Mouse (Mus musculus) forebrain, postnatal 0 days (tissue): ENCODE data around the gene Lpp. TPM values are rescaled to one million over a fixed set of nuclear protein-coding genes. Genes with fewer than 3 reads are reported as not detected.

Experiments used
- ATAC-seq: fragments of 200-750 bp; cut with Nextera tagmentation; 2 replicates; pipeline ENCODE4 v1.8.0; 2017; ENCODE audit warnings: mild to moderate bottlenecking, moderate library complexity
- DNase-seq: peaks from one replicate; pipeline ENCODE4 v3.0.0-alpha.2; 2015
- H3K27ac ChIP-seq: fragments of 300-500 bp; sonication (generic); 2 replicates; pipeline ENCODE4 v1.5.1; 2014; ENCODE audit warnings: low read depth, mild to moderate bottlenecking, antibody characterized with exemption, low read length, moderate library complexity, mixed read lengths
- H3K27me3 ChIP-seq: fragments of 300-500 bp; sonication (generic); 2 replicates; pipeline ENCODE4 v1.6.1; 2014; ENCODE audit warnings: mild to moderate bottlenecking, low read length, mixed read lengths; ENCODE audit not compliant: insufficient read depth
- H3K36me3 ChIP-seq: fragments of 300-500 bp; sonication (generic); 2 replicates; pipeline ENCODE4 v1.6.1; 2014; ENCODE audit warnings: mild to moderate bottlenecking, moderate library complexity; ENCODE audit not compliant: insufficient read depth
- H3K4me1 ChIP-seq: fragments of 300-500 bp; sonication (generic); 2 replicates; pipeline ENCODE4 v1.6.1; 2014; ENCODE audit warnings: antibody characterized with exemption; ENCODE audit not compliant: insufficient read depth
- H3K4me2 ChIP-seq: fragments of 300-500 bp; sonication (generic); 2 replicates; pipeline ENCODE4 v1.6.1; 2014; ENCODE audit warnings: low read depth, mild to moderate bottlenecking, moderate library complexity
- H3K4me3 ChIP-seq: fragments of 300-500 bp; sonication (generic); 2 replicates; pipeline ENCODE4 v1.5.1; 2014; ENCODE audit warnings: low read depth, low read length, mixed read lengths
- H3K9ac ChIP-seq: fragments of 300-500 bp; sonication (generic); 2 replicates; pipeline ENCODE4 v1.6.1; 2014; ENCODE audit warnings: mild to moderate bottlenecking
- H3K9me3 ChIP-seq: fragments of 300-500 bp; sonication (generic); 2 replicates; pipeline ENCODE4 v1.6.1; 2016; ENCODE audit warnings: low read length
- CTCF ChIP-seq: sonication (generic); IDR thresholded peaks from 2 replicates; pipeline ENCODE4 v1.5.1; 2016; ENCODE audit warnings: antibody characterized with exemption, control low read depth, low read depth
- WGBS: fragments of 180-500 bp; shearing (Covaris S2); extraction: QIAGEN DNeasy Blood & Tissue Kit; methylation state at CpG from one replicate; pipeline ENCODE4 v1.1.7; 2014; 5-methylcytosine and 5-hydroxymethylcytosine counted together
- polyA plus RNA-seq: library from polyadenylated mRNA; unstranded; fragments of >200 nt; fragmentation: Nextera tagmentation; extraction: Ambion mirVana; gene quantifications from 2 replicates; pipeline ENCODE4 v1.2.1, GENCODE M21; 2015
- total RNA-seq: library from RNA; depleted of rRNA; stranded (reverse); fragments of >200 nt; gene quantifications from 2 replicates; pipeline ENCODE4 v1.2.3, GENCODE M21; 2014

Gene Lpp
- total and polyA plus RNA-seq, 2 experiments from 2014 or later, result 6.2 to 9.4 TPM

- no peak for TF ChIP-seq CTCF
- Histone ChIP-seq H3K9ac (no peak overlapping the region), H3K4me3 (no peak overlapping the region), H3K4me2 (no peak overlapping the region), H3K36me3 (no peaks in the 10 kb centered on the region), H3K9me3 (no peaks in the 10 kb centered on the region), H3K27ac (no peak overlapping the region), H3K4me1 (0 out of 2 replicates have a peak, but pooled peaks cover 9% of the 10 kb centered on the region), H3K27me3 (no peaks in the 10 kb centered on the region)
- no peak for DNase-seq
- ATAC-seq, result no peak
- 36% methylated on average over 8 of the region's 8 CpGs for WGBS
Measured at GRCm38 (mm10) chr16:24449806-24450205, 56.5 kb downstream of the Lpp start.

- Histone ChIP-seq H3K4me2 (no peak overlapping the region), H3K36me3 (no peaks in the 10 kb centered on the region), H3K4me1 (0 out of 2 replicates have a peak, but pooled peaks cover 9% of the 10 kb centered on the region), H3K27me3 (no peaks in the 10 kb centered on the region), H3K9me3 (no peaks in the 10 kb centered on the region), H3K9ac (no peak overlapping the region), H3K27ac (no peak overlapping the region), H3K4me3 (no peak overlapping the region)
- 61% methylated on average over 5 of the region's 5 CpGs for WGBS
- no peak for DNase-seq
- no peak for TF ChIP-seq CTCF
- ATAC-seq, result no peak
Measured at GRCm38 (mm10) chr16:24450256-24450655, 56.9 kb downstream of the Lpp start.

- ATAC-seq (peak; percentile 58; the same call in 1 of the 2 replicates), DNase-seq (no peak)
- H3K4me2 ChIP-seq, result no peak overlapping the region
- no peaks in the 10 kb centered on the region for H3K36me3 ChIP-seq
- no peaks in the 10 kb centered on the region for H3K9me3 ChIP-seq
- no peaks in the 10 kb centered on the region for H3K27me3 ChIP-seq
- H3K4me1 ChIP-seq, result 0 out of 2 replicates have a peak, but pooled peaks cover 9% of the 10 kb centered on the region
- H3K4me3 ChIP-seq, result no peak overlapping the region
- H3K9ac ChIP-seq, result no peak overlapping the region
- 42% methylated on average over 5 of the region's 5 CpGs for WGBS
- no peak for TF ChIP-seq CTCF
- H3K27ac ChIP-seq, result no peak overlapping the region
Measured at GRCm38 (mm10) chr16:24451123-24451522, 57.8 kb downstream of the Lpp start.

- no peak for TF ChIP-seq CTCF
- ATAC-seq (no peak), DNase-seq (no peak)
- Histone ChIP-seq H3K9me3 (no peaks in the 10 kb centered on the region), H3K27me3 (no peaks in the 10 kb centered on the region), H3K4me2 (no peak overlapping the region), H3K27ac (no peak overlapping the region), H3K36me3 (no peaks in the 10 kb centered on the region), H3K4me3 (no peak overlapping the region), H3K4me1 (0 out of 2 replicates have a peak, but pooled peaks cover 9% of the 10 kb centered on the region), H3K9ac (no peak overlapping the region)
- WGBS, result 84% methylated on average over 4 of the region's 4 CpGs
Measured at GRCm38 (mm10) chr16:24453536-24453935, 60.2 kb downstream of the Lpp start.

GRCm38 (mm10) chr16:24454493-24454892 is 61.2 kb downstream of the Lpp start:
- TF ChIP-seq CTCF, result no peak
- Histone ChIP-seq H3K9ac (no peak overlapping the region), H3K27ac (no peak overlapping the region), H3K9me3 (no peaks in the 10 kb centered on the region), H3K36me3 (no peaks in the 10 kb centered on the region), H3K27me3 (no peaks in the 10 kb centered on the region), H3K4me3 (no peak overlapping the region), H3K4me1 (0 out of 2 replicates have a peak, but pooled peaks cover 9% of the 10 kb centered on the region), H3K4me2 (no peak overlapping the region)
- ATAC-seq, result no peak
- WGBS, result 33% methylated on average over 4 of the region's 4 CpGs
- no peak for DNase-seq

GRCm38 (mm10) chr16:24455361-24455855 is 62.1 kb downstream of the Lpp start:
- Histone ChIP-seq H3K4me2 (no peak overlapping the region), H3K27me3 (no peaks in the 10 kb centered on the region), H3K27ac (no peak overlapping the region), H3K4me1 (0 out of 2 replicates have a peak, but pooled peaks cover 9% of the 10 kb centered on the region), H3K9me3 (no peaks in the 10 kb centered on the region), H3K9ac (no peak overlapping the region), H3K36me3 (no peaks in the 10 kb centered on the region), H3K4me3 (no peak overlapping the region)
- ATAC-seq (no peak), DNase-seq (no peak)
- WGBS, result 30% methylated on average over 3 of the region's 3 CpGs
- TF ChIP-seq CTCF, result no peak

GRCm38 (mm10) chr16:24463842-24464241 is 70.5 kb downstream of the Lpp start:
- H3K9me3 ChIP-seq, result no peaks in the 10 kb centered on the region
- 94% methylated on average over 2 of the region's 2 CpGs for WGBS
- ATAC-seq (no peak), DNase-seq (no peak)
- no peaks in the 10 kb centered on the region for H3K27me3 ChIP-seq
- no peak overlapping the region for H3K27ac ChIP-seq
- H3K4me3 ChIP-seq, result no peak overlapping the region
- no peak for TF ChIP-seq CTCF
- no peak overlapping the region for H3K9ac ChIP-seq
- H3K4me2 ChIP-seq, result no peak overlapping the region
- 0 out of 2 replicates have a peak, but pooled peaks cover 2% of the 10 kb centered on the region for H3K4me1 ChIP-seq
- no peaks in the 10 kb centered on the region for H3K36me3 ChIP-seq
